Mouse (Mus musculus): ENCODE results near the gene Asna1.

The Asna1 gene

DNA sequence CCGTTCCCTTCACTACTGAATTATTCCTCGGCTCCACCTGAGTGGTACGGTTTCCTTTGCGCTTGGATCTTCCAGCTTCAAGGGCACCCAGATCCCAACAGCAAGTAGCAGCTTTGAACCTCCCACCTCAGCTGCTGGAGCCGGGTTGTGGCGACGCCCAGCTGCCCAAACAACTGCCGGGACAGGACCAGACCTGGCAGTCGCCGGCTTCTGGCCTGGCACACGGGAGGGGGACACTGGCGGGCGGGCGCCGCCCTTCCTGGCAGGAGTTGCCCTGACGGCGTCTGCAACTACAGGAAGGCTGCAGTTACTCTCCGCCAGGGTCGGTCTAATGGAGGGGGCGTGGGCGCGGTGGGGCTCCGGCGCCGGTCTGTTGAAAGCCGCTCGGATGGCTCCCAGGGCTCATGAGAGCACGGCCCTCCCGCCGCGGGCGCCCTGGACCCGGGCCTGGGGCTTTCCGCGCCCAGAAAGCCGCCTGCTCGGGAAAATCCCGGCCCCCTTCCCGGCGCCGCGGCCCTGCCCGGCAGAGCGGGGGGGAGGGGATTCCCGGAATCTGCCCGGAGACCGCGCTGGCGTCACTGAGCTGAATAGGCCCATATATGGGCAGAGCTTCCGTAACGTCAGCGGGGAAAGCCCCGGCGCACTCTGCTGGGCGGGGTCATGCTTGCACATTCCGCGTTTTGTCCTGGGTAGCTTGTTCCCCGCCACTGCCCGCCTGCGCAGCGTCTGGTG is 48.9 kb downstream of the Asna1 start:
- in situ Hi-C loops (cut with MboI, MseI): loop anchor here (5.0 kb wide), 1 partner anchor 51 kb away; the partner anchor contains the start of genes Asna1 and Trir

DNA sequence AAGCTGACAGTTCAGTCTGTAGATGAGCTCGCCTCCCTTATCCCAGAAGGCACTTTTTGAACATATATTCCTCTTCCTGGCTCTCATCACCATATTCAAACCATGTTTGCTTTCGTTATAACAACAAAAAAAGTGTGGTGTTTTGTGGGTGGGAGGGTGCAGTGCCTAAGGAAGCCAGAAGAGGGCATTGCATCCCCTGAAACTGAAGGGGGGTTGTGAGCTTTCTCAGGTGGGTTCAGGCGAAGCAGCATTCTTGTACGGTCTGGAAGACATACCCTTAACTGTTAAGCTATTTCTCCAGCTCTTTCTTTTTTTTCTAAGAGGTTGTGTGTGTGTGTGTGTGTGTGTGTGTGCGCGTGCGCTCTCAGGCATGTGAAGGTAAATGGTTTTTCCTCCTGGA is 49.6 kb downstream of the Asna1 start:
- in situ Hi-C loops (cut with MboI, MseI): loop anchor here (5.0 kb wide), 1 partner anchor 52 kb away; the partner anchor contains the start of genes Asna1 and Trir

DNA sequence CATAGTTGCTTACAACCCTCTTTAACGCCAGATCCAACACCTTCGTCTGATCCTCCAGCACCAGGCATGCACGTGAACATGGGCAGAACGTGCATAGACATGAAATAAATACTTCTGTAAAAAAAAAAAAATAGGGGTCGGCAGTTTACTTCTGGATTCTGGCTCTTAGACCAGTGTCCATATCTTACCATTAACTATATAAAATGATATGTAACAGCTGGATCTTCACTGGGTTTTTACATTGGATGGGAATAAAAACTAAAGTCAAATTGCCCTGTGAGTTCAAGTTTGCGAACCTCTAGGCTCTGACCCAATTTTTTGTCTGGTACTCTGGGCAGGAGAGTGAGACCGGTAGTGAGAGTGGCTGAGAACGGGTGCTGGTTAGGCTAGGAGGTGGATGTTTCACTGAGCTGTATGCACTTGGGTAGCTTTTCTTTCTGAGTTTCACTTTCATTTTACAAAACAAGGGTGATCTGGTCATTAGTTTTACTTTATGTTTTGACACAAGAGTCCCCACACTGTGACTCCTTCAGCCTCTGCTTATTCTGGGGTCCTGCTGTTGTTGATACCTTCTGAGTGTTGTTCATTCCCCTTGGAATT is 50.4 kb downstream of the Asna1 start:
- in situ Hi-C loops (cut with MboI, MseI): loop anchor here (5.0 kb wide), 1 partner anchor 53 kb away; the partner anchor contains the start of genes Asna1 and Trir

DNA sequence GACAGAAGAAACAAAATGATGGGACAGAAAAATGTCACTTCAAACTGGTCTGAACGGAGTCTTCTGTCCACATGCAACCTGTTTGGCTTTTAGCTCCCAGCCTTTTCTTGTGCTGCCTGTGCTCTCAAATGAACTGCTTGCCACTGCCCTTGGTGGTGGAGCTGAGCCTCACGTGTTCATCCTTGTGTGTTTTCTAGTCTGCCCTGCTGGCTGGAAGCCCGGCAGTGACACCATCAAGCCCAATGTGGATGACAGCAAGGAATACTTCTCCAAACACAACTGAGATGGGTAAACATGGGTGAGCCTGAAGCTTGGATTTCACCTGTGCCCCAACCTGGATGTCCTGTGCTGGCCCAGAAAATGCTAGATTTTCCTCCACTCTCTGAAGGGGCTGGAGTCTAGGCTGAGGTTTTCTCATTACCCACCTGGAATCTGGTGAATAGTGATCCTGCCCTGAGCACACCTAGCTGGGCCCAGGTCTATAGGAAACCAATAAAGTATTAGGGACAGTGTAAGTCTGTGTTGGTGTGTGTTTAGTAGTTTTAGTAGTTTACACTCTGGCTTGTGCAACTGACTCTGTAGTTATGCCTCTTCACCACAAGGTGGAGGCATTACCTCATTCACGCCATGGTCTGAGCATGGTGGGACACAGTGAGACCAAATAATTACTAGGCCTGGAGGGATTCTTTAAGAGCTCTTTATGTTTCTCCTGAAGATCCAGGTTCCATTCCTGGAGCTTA is 51.1 kb downstream of the Asna1 start:
- in situ Hi-C loops (cut with MboI, MseI): no loop called here

DNA sequence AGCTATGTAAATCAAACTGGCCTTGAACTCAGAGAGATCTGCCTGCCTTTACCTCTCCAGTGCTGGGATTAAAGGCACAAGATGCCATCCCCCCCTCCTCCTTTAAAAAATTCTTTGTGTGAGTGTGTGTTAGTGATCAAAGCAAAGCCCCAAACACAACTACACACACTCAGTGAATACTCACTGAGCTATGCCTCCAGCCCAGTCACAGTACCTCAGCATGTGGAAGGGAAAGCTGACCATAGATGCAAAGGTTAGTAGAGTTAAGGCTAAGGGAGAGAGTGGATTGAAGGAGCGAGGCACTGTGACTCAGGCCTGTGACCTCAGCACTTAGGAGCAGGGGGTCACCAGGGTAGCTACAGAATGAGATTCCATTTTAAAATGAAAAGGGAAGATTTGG is 52.0 kb downstream of the Asna1 start:
- in situ Hi-C loops (cut with MboI, MseI): no loop called here

DNA sequence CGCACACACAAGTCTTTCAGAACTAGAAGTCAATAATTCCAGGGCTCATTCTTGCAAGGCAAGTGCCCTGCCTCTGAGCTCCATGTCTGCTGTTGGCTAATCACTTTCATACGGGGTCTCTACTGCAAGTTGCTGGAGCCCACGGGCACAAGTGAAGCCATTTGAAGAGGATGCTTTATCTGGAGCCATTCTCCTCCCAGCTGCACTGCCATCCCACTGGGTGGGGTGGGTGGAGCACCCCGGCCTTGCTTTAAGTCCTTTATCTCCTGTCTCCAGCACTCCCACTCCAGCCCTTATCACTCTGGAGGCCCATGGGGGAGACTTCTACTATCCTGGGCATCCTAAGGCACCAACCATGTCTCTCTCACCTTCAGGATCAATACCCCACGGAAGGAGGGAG is 54.2 kb downstream of the Asna1 start:
- in situ Hi-C loops (cut with MboI, MseI): no loop called here

DNA sequence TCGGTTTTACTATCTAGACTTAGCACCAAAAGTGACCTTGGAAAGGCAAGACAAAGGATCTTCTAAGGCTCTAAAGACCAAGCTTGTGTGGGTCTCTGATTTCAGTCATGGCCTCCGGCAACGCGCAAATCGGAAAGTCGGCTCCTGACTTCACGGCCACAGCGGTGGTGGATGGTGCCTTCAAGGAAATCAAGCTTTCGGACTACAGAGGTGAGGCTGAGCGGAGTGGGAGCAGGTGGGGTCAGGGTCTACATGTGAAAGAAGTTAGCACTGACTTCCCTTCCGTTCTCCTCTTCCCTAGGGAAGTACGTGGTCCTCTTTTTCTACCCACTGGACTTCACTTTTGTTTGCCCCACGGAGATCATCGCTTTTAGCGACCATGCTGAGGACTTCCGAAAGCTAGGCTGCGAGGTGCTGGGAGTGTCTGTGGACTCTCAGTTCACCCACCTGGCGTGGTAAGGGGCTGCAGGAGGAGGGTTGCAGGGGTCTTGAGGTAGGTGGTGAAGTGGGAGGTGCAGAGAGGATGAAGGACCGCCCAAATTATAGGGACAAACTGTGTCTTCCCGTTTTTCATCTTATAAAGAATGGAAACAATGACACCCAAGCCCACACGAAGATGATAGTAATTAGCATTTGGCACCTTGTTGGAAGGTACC is 54.8 kb downstream of the Asna1 start:
- in situ Hi-C loops (cut with MboI, MseI): no loop called here

DNA sequence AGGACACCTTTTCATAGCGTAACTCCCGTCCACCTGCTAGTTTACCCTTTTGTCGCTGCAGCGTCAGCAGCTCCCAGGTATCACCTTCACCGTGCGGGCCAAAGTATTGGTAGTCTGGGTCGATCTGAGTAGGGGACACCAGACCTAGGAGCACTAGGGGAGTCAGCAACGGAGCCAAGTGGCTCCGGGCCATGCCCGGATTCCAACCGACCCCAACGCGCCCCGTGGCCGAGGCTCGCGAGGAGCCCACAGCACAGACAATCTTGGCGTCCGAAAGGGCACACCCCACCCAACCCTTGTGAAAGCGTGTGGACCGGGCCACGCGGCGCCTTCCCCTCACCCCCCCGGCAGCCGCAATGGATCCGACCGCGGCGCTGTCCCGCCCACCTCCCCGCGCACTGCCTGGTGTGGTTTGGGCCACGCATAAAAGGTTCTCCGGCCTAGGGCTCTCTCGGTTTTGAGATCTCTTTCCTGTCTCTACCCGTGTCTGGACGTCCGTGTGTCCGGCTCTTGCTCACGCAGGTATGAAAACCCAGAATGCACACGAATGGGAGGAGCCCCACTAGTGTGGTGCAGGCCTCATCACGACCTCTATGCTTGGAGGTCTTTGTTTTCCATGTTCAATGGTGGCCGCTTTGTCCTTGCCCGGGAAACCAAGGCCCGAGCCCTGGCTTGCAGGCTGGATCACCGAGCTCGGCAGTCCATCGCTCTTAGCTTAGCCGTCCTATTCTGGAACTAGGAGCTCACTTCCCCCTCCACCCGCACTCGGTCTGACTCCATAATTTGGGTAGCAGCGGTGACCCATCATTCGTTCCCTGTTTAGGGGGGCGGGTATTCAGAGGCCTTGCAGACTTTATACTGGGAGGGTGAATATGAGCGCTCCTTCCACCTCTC is 55.6 kb downstream of the Asna1 start, which contains the start of the genes Gm49661, Prdx2 and Rnaseh2a:
Gene Gm49661 (minus strand): TSS at position 193 of the 894 bp plus-strand sequence.
Gene Prdx2 (plus strand): TSS at position 347 of the 894 bp plus-strand sequence.
Gene Rnaseh2a (minus strand): TSS at position 527 of the 894 bp plus-strand sequence.
- in situ Hi-C loops (cut with MboI, MseI): no loop called here

DNA sequence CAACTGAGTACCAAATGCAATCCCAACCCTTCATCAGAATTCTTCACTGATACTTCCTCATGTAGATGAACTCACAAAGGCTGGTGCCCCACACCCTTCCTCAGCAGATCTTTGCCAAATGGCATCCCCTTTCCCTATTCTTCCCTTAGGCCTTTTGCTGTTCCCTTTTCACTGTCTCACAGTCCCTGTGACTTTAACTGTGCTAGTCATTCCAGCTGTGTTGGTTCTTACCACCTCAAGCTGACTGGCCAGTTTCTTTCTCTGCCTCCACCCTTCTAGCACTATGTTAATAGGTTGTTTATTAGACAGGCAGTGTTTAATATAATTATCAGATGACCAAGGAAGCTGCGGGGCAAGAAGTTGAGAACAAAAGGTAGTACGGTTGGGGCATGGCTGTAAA is 56.4 kb downstream of the Asna1 start:
- in situ Hi-C loops (cut with MboI, MseI): no loop called here

Data from T-helper 1 cell (primary cell).